Mouse (Mus musculus) heart, adult 2 months (tissue): ENCODE data around the gene Tspan11.

ENCODE experiments used
- CTCF ChIP-seq: fragments of 200-600 bp; IDR thresholded peaks from 2 replicates; pipeline ENCODE4 v1.8.1; 2022; ENCODE audit warnings: antibody characterized with exemption, mild to moderate bottlenecking, moderate library complexity
- EP300 ChIP-seq: fragments of 200-500 bp; IDR thresholded peaks from 2 replicates; pipeline ENCODE4 v1.6.1; 2011; ENCODE audit warnings: low read depth, low read length, control low read depth; ENCODE audit not compliant: insufficient read depth
- POLR2A ChIP-seq: fragments of 200-500 bp; IDR thresholded peaks from 2 replicates; pipeline ENCODE4 v1.6.1; 2011; ENCODE audit warnings: mild to moderate bottlenecking, low read depth, low read length, control low read depth; ENCODE audit not compliant: insufficient read depth

- no peak for TF ChIP-seq CTCF
- TF ChIP-seq POLR2A: no peak
- no peak for TF ChIP-seq EP300
Measured at GRCm38 (mm10) chr6:127853771-127854687, 33.4 kb upstream of the Tspan11 start.
